Mouse (Mus musculus) heart, adult 11 months (tissue): ENCODE measurements around the gene Fgfr2.

ENCODE experiments used
- DNase-seq: peaks from one replicate; pipeline ENCODE4 v3.0.0; 2022

Gene Fgfr2

GRCm38 (mm10) chr7:130215348-130216252 is 2907.6 kb downstream of the Fgfr2 start:
- peak; percentile 95 for DNase-seq

GRCm38 (mm10) chr7:130213156-130213555 is 2910.0 kb downstream of the Fgfr2 start:
- DNase-seq, result no peak

GRCm38 (mm10) chr7:130211411-130211810 is 2911.7 kb downstream of the Fgfr2 start:
- DNase-seq, result no peak

GRCm38 (mm10) chr7:130208601-130209000 is 2914.5 kb downstream of the Fgfr2 start:
- DNase-seq, result no peak

- DNase-seq, result no peak
Observed at GRCm38 (mm10) chr7:130206181-130206582, 2917.0 kb downstream of the Fgfr2 start.

- DNase-seq, result no peak
Observed at GRCm38 (mm10) chr7:130205140-130205539, 2918.0 kb downstream of the Fgfr2 start.

- no peak for DNase-seq
Observed at GRCm38 (mm10) chr7:130201020-130201419, 2922.1 kb downstream of the Fgfr2 start.

GRCm38 (mm10) chr7:130199951-130200350 is 2923.2 kb downstream of the Fgfr2 start:
- DNase-seq, result no peak

GRCm38 (mm10) chr7:130199317-130199716 is 2923.8 kb downstream of the Fgfr2 start:
- no peak for DNase-seq

- DNase-seq, result no peak
Observed at GRCm38 (mm10) chr7:130195081-130195480, 2928.1 kb downstream of the Fgfr2 start.

GRCm38 (mm10) chr7:130190329-130190975 is 2932.7 kb downstream of the Fgfr2 start:
- no peak for DNase-seq

- no peak for DNase-seq
Observed at GRCm38 (mm10) chr7:130189901-130190300, 2933.2 kb downstream of the Fgfr2 start.

- no peak for DNase-seq
Observed at GRCm38 (mm10) chr7:130188108-130188507, 2935.0 kb downstream of the Fgfr2 start.

GRCm38 (mm10) chr7:130184864-130185263 is 2938.3 kb downstream of the Fgfr2 start:
- no peak for DNase-seq

- DNase-seq, result no peak
Observed at GRCm38 (mm10) chr7:130183960-130184359, 2939.2 kb downstream of the Fgfr2 start.

- no peak for DNase-seq
Observed at GRCm38 (mm10) chr7:130182551-130182950, 2940.6 kb downstream of the Fgfr2 start.

- no peak for DNase-seq
Observed at GRCm38 (mm10) chr7:130178991-130179390, 2944.2 kb downstream of the Fgfr2 start.

- DNase-seq, result no peak
Observed at GRCm38 (mm10) chr7:130177009-130177408, 2946.1 kb downstream of the Fgfr2 start.

- DNase-seq, result no peak
Observed at GRCm38 (mm10) chr7:130174525-130174924, 2948.6 kb downstream of the Fgfr2 start.

GRCm38 (mm10) chr7:130173914-130174313 is 2949.2 kb downstream of the Fgfr2 start:
- DNase-seq, result no peak

- no peak for DNase-seq
Observed at GRCm38 (mm10) chr7:130170144-130170543, 2953.0 kb downstream of the Fgfr2 start.

GRCm38 (mm10) chr7:130168296-130168695 is 2954.9 kb downstream of the Fgfr2 start:
- no peak for DNase-seq

- no peak for DNase-seq
Observed at GRCm38 (mm10) chr7:130167261-130167660, 2955.9 kb downstream of the Fgfr2 start.

- no peak for DNase-seq
Observed at GRCm38 (mm10) chr7:130166190-130166589, 2957.0 kb downstream of the Fgfr2 start.
